Mouse (Mus musculus) heart, postnatal 25 days (tissue): ENCODE results near the gene C1qtnf4. TPM values are rescaled to one million over a fixed set of nuclear protein-coding genes. Genes with fewer than 3 reads are reported as not detected.

ENCODE experiments used
- DNase-seq: peaks from one replicate; pipeline ENCODE4 v3.0.0; 2022; ENCODE audit warnings: low spot score
- intact Hi-C: fragments of 180-260 bp; cut with DNase I; formaldehyde crosslinking; loops from one replicate; pipeline ENCODE4 v1.15.1; 2025
- total RNA-seq, 2 experiments: library from RNA; stranded (reverse); gene quantifications; 2 replicates each; pipeline ENCODE4 v1.2.3; 2021

C1qtnf4 gene
- 1 to 10 TPM; 3.6 to 4.1 TPM for total RNA-seq

GRCm38 (mm10) chr2:90885218-90886041 lies at the start of gene C1qtnf4:
C1qtnf4 (plus strand) TSS chr2:90885860.
- intact Hi-C loops, result no loop called here

GRCm38 (mm10) chr2:90838621-90839020 lies 47.0 kb upstream of the C1qtnf4 start:
- no peak for DNase-seq
- intact Hi-C loops, result no loop called here

More at GRCm38 (mm10) chr2:90885218-90886041, at the start of gene C1qtnf4:
- no peak for DNase-seq

GRCm38 (mm10) chr2:90843666-90844065 lies 42.0 kb upstream of the C1qtnf4 start:
- intact Hi-C loops, result no loop called here
- no peak for DNase-seq

GRCm38 (mm10) chr2:90844262-90844661 lies 41.4 kb upstream of the C1qtnf4 start:
- no peak for DNase-seq
- intact Hi-C loops, result no loop called here

GRCm38 (mm10) chr2:90845234-90845633 lies 40.4 kb upstream of the C1qtnf4 start:
- intact Hi-C loops, result no loop called here
- DNase-seq, result no peak

- DNase-seq, result no peak
- intact Hi-C loops, result no loop called here
Observed at GRCm38 (mm10) chr2:90846171-90846570, 39.5 kb upstream of the C1qtnf4 start.

- peak; percentile 2 for DNase-seq
- intact Hi-C loops, result no loop called here
Observed at GRCm38 (mm10) chr2:90846597-90846954, 39.1 kb upstream of the C1qtnf4 start.

GRCm38 (mm10) chr2:90846955-90847680 lies 38.5 kb upstream of the C1qtnf4 start, which contains the start of gene Mtch2:
Mtch2 (plus strand) TSS chr2:90847155.
- DNase-seq, result peak; percentile 97
- intact Hi-C loops, result no loop called here

- intact Hi-C loops, result no loop called here
- DNase-seq, result no peak
Observed at GRCm38 (mm10) chr2:90847681-90848050, 38.0 kb upstream of the C1qtnf4 start.

- no peak for DNase-seq
- intact Hi-C loops, result no loop called here
Observed at GRCm38 (mm10) chr2:90848331-90848730, 37.3 kb upstream of the C1qtnf4 start.

GRCm38 (mm10) chr2:90850401-90850800 lies 35.3 kb upstream of the C1qtnf4 start:
- no peak for DNase-seq
- intact Hi-C loops, result no loop called here

GRCm38 (mm10) chr2:90861486-90861885 lies 24.2 kb upstream of the C1qtnf4 start:
- intact Hi-C loops, result loop anchor here (5.0 kb wide), 1 partner anchor 141 kb away; no protein-coding TSS in a partner anchor
- DNase-seq, result no peak

GRCm38 (mm10) chr2:90864184-90864583 lies 21.5 kb upstream of the C1qtnf4 start:
- DNase-seq, result no peak
- intact Hi-C loops, result loop anchor here (5.0 kb wide), 1 partner anchor 138 kb away; no protein-coding TSS in a partner anchor

- intact Hi-C loops, result loop anchor here (1.0 to 5.0 kb wide), 3 partner anchors 51 to 235 kb away; no protein-coding TSS in a partner anchor
- peak; percentile 45 for DNase-seq
Observed at GRCm38 (mm10) chr2:90866524-90866923, 19.1 kb upstream of the C1qtnf4 start.

GRCm38 (mm10) chr2:90870136-90870601 lies 15.5 kb upstream of the C1qtnf4 start:
- intact Hi-C loops, result no loop called here
- no peak for DNase-seq

- intact Hi-C loops, result no loop called here
- DNase-seq, result no peak
Observed at GRCm38 (mm10) chr2:90871180-90871961, 14.3 kb upstream of the C1qtnf4 start.

GRCm38 (mm10) chr2:90874025-90874424 lies 11.6 kb upstream of the C1qtnf4 start:
- DNase-seq, result no peak
- intact Hi-C loops, result loop anchor here (2.0 kb wide), 1 partner anchor 21 kb away; no protein-coding TSS in a partner anchor

- DNase-seq, result no peak
Observed at GRCm38 (mm10) chr2:90875239-90875638, 10.4 kb upstream of the C1qtnf4 start.

GRCm38 (mm10) chr2:90877584-90878259 lies 7.9 kb upstream of the C1qtnf4 start:
- intact Hi-C loops, result no loop called here
- DNase-seq, result no peak

More at GRCm38 (mm10) chr2:90875239-90875638, 10.4 kb upstream of the C1qtnf4 start:
- intact Hi-C loops, result loop anchor here (2.0 kb wide), 1 partner anchor 20 kb away; no protein-coding TSS in a partner anchor
